Mouse (Mus musculus) cerebellum, adult 2 months (tissue): ENCODE measurements around the gene Arntl2. TPM values are rescaled to one million over a fixed set of nuclear protein-coding genes. Genes with fewer than 3 reads are reported as not detected.

Experiments
- DNase-seq, 2 experiments: peaks; one replicate each; pipeline ENCODE4 v3.0.0; 2021
- H3K27ac ChIP-seq: fragments of 200-500 bp; 2 replicates; pipeline ENCODE4 v1.5.1; 2012; ENCODE audit warnings: low read length, control low read depth, inconsistent platforms; ENCODE audit not compliant: insufficient read depth
- H3K27me3 ChIP-seq: fragments of 200-500 bp; 2 replicates; pipeline ENCODE4 v1.6.1; 2012; ENCODE audit warnings: inconsistent platforms, mild to moderate bottlenecking, low read length, moderate library complexity; ENCODE audit not compliant: control insufficient read depth, insufficient read depth
- H3K4me1 ChIP-seq: fragments of 200-500 bp; 2 replicates; pipeline ENCODE4 v1.6.1; 2011; ENCODE audit warnings: low read length; ENCODE audit not compliant: control insufficient read depth, insufficient read depth
- H3K4me3 ChIP-seq: fragments of 200-500 bp; replicated peaks from 2 replicates; pipeline ENCODE3; 2011; ENCODE audit warnings: mild to moderate bottlenecking, low read depth, low read length, control low read depth; ENCODE audit not compliant: insufficient read depth
- CTCF ChIP-seq: fragments of 200-500 bp; IDR thresholded peaks from 2 replicates; pipeline ENCODE4 v1.5.1; 2011; ENCODE audit warnings: low read depth, mild to moderate bottlenecking, control low read depth, low read length, moderate library complexity, borderline replicate concordance; ENCODE audit not compliant: insufficient read depth
- POLR2A ChIP-seq: fragments of 200-500 bp; IDR thresholded peaks from 2 replicates; pipeline ENCODE4 v1.6.1; 2011; ENCODE audit warnings: low read length, control low read depth, borderline replicate concordance; ENCODE audit not compliant: insufficient read depth
- WGBS: fragments of 180-500 bp; shearing (Covaris S2); methylation state at CpG from one replicate; pipeline ENCODE4 v1.1.7; 2018; 5-methylcytosine and 5-hydroxymethylcytosine counted together
- polyA plus RNA-seq: library from polyadenylated mRNA; depleted of rRNA; stranded (reverse); fragments of >200 nt; gene quantifications from 2 replicates; pipeline ENCODE4 v1.2.3, GENCODE M21; 2012; rRNA removed

Arntl2 gene
- polyA plus RNA-seq = 12.2 and 15.0 TPM in 2 replicates

DNA sequence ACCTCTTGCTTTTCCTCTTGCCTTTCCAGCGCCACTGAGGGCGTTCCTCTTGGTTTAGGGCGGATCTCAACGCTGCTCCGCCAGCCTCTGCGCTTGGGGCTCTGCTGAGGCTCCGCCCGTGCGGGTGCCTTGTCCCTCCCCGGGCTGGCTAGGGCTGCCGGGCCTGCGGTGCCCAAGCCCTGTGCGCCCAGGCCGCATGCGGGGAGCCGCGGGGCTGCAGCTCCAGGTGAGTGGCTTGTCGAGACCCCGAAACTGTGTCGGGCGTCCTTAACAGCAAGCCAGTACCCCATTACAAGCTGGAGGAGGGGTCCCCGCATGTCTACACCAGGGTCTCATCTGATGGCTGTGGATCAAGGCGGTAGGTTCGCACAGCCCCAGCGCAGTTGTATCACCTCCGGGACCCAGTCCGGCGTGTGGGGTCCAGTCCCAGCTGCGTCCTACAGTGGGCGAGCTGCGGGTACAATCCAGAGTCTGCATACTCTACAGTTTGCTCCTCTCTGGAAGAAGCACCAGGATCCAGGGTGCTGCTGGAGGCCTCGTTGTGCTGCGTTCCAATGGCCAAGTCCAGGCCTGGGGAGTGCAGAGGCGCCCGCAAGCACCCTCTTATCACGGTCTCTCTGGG lies at the start of gene Arntl2:
Gene Arntl2 (plus strand): TSS at position 132 of the 622 bp plus-strand sequence.
- TF ChIP-seq CTCF (no peak), POLR2A (peak; percentile 44; the same call in 1 of the 2 replicates)
- H3K4me1 ChIP-seq = no peaks in the 10 kb centered on the region
- H3K27me3 ChIP-seq = no peaks in the 10 kb centered on the region
- H3K27ac ChIP-seq = no peak within 1 kb of the TSS
- H3K4me3 ChIP-seq = peak within 1 kb of the TSS; percentile 42
- peak; percentile 58 for DNase-seq
- 2% methylated on average over 36 of the region's 36 CpGs for WGBS

DNA sequence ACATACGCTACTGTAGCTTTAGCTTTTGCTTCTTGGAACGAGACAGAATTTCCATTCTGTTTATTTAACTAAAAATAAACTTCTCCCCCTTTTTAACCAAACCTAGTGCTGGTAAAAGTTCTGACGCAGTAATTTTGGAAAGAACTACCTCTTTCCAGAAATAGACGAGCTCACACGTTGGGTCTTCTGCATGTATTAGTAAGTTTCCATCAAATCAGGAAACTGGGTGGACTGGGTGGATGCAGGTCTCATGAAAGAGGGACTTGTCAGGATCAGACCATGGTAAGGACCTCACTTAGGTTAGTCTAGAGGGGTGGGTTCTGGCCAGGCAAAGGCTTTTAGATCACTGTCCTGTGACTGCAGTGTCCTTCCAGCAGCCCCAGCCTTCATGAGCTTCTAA lies 49.3 kb upstream of the Arntl2 start:
- TF ChIP-seq POLR2A = no peak
- TF ChIP-seq CTCF = no peak
- Histone ChIP-seq H3K4me3 (no peak overlapping the region), H3K27ac (no peak overlapping the region), H3K4me1 (peaks cover 4% of the 10 kb centered on the region; the same call in 1 of the 2 replicates), H3K27me3 (no peaks in the 10 kb centered on the region)
- WGBS = 67% methylated on average over 5 of the region's 5 CpGs
- DNase-seq = no peak

DNA sequence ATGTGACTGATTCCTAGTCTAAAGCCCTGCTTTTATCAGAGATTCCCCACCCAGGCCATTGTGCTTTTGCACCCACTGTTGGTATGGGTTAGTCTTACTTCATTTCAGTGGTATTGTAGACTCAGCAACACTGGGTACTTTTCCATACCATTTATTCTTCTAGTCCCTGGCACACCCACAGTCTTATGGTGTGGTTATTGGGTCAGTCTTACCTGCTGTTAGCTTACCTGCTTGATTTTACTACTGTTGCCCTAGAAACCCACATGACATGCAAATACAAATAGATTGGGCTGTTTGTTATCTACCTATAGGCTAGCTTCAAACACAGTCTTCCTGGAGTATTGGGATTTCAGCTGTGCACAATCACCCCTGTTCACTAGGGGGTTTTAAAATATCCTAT lies 48.8 kb upstream of the Arntl2 start:
- no peak for DNase-seq
- Histone ChIP-seq H3K27ac (no peak overlapping the region), H3K27me3 (no peaks in the 10 kb centered on the region), H3K4me1 (peaks cover 4% of the 10 kb centered on the region; the same call in 1 of the 2 replicates), H3K4me3 (no peak overlapping the region)
- TF ChIP-seq POLR2A (no peak), CTCF (no peak)

DNA sequence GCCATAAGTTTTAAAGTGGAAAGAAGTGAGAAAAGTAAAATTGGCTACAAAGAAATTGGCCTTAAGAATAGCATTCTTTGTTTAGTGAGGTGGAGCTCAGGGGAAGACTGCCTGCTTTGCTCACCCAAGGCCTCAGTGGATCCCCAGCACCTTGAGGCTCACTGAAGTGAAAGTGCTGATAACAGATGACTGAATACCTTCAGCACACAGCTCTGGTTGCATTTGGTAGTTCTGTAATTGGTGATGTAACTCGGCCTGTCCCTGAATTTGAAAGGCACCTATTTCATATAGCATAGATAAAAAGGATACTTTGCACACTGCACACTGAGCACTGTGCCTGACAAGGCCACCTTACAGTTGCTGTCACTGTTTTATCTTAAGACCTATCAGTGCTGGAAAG lies 47.6 kb upstream of the Arntl2 start:
- 92% methylated on average over 1 of the region's 1 CpGs for WGBS
- TF ChIP-seq POLR2A (no peak), CTCF (no peak)
- H3K27me3 ChIP-seq = no peaks in the 10 kb centered on the region
- no peak overlapping the region for H3K4me3 ChIP-seq
- peaks cover 4% of the 10 kb centered on the region; the same call in 1 of the 2 replicates for H3K4me1 ChIP-seq
- no peak for DNase-seq
- no peak overlapping the region for H3K27ac ChIP-seq

DNA sequence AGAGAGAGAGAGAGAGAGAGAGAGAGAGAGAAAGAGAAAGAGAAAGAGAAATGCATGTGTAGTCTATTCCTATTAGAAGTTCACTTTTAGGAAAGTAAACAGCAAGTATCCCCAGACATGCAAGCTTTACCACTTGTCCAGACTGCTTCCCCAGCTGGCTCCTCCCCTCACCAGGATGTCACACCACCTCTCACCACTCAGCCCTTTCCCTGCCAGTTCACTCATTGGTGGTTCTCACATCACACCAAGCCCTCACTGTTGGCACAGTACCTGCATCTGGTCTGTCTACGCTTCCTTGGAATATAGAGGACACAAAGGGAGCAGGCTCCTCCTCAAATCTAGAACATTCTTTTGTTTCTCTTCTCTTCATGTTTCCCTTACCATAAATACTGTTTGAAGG lies 44.2 kb upstream of the Arntl2 start:
- H3K27ac ChIP-seq = no peak overlapping the region
- no peak for TF ChIP-seq CTCF
- no peak for TF ChIP-seq POLR2A
- WGBS = 28% methylated on average over 1 of the region's 1 CpGs

DNA sequence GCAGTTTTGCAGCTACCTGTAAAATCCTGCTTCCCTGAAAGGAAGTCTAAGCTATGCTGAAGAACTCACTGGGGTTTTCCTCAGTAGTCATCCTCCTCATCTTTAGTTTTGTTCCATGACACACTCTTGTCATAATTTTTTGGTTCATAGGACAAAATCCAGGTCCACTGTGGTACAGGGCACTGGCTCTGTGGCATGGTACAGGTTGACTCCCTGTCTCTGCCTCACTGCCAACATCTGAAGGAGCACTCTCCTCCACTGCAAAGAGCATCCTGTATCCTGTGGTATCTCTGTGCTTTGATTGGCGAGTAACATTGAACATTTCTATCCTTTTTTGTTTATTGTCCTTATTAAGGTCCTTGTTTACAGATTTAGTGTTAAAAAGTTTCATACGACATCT lies 43.7 kb upstream of the Arntl2 start:
- no peak overlapping the region for H3K27ac ChIP-seq

More for the DNA sequence above, 44.2 kb upstream of the Arntl2 start:
- H3K4me1 ChIP-seq = peaks cover 10% of the 10 kb centered on the region
- no peak overlapping the region for H3K4me3 ChIP-seq
- H3K27me3 ChIP-seq = no peaks in the 10 kb centered on the region
- peak in 1 of 2 experiments; percentile 16 for DNase-seq

DNA sequence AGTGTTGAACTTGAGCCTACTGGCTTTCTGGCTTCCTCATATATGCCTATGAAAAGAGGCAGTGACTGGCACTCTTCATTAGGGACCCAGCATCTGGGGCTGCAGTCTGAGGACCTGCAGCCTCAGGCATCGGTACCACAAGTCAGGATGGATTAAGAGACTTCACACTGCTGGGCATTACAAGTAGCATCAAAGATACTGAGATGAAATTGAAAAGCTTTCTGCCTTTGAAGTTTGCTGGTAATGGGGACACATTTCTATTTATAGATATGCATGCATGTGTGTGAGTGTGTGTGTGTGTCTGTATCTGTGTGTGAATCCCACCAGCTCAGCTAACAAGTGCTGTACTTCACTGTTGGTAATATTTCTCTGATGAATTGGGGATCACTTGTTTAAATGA lies 43.2 kb upstream of the Arntl2 start:
- TF ChIP-seq CTCF (no peak), POLR2A (no peak)
- 55% methylated on average over 1 of the region's 1 CpGs for WGBS

More for the DNA sequence above, 43.7 kb upstream of the Arntl2 start:
- no peak for TF ChIP-seq CTCF
- TF ChIP-seq POLR2A = no peak
- Histone ChIP-seq H3K27me3 (no peaks in the 10 kb centered on the region), H3K4me3 (no peak overlapping the region), H3K4me1 (peaks cover 7% of the 10 kb centered on the region)
- WGBS = 95% methylated on average over 2 of the region's 2 CpGs
- DNase-seq = no peak

DNA sequence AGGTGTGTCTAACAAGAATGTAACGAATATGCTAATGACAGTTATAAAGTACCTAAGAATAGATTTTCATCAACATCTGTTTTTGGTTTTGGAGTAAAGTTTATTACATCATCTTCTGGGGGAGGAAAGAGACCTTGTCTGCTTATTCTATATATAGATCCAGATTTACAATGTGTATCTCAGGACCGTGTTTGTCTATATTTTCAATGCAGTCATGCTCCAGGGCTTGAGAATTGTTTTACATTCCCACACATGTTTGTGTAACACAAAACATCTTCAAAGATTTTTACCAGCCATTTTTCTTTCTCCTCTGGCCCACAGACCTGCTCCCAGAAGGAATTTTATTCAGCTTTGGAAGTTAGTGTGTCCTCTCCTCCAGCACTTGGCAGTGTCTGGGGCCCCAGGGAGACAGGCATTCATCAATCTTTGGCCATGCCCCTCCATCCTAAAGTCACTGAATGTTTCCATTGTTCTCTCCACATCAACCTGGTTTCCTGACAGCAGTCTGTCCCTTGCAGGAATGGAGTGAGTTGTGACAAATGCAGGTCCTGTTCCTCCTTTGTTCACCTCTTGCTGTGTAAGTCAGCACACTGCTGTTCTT lies 42.2 kb upstream of the Arntl2 start:
- DNase-seq = no peak
- no peaks in the 10 kb centered on the region for H3K27me3 ChIP-seq
- H3K27ac ChIP-seq = no peak overlapping the region
- H3K4me3 ChIP-seq = no peak overlapping the region
- peaks cover 7% of the 10 kb centered on the region for H3K4me1 ChIP-seq
- no peak for TF ChIP-seq CTCF
- TF ChIP-seq POLR2A = no peak
- WGBS = 85% methylated on average over 2 of the region's 2 CpGs

More for the DNA sequence above, 43.2 kb upstream of the Arntl2 start:
- H3K27me3 ChIP-seq = no peaks in the 10 kb centered on the region
- H3K27ac ChIP-seq = no peak overlapping the region
- DNase-seq = no peak
- no peak overlapping the region for H3K4me3 ChIP-seq
- H3K4me1 ChIP-seq = peaks cover 7% of the 10 kb centered on the region
